Mouse (Mus musculus) liver, embryonic 14.5 days (tissue): ENCODE data around the gene Gper1. TPM values are rescaled to one million over a fixed set of nuclear protein-coding genes. Genes with fewer than 3 reads are reported as not detected.

Experiments
- ATAC-seq: fragments of 200-750 bp; cut with Nextera tagmentation; 2 replicates; pipeline ENCODE4 v1.8.0; 2017; ENCODE audit warnings: moderate number of reproducible peaks, mild to moderate bottlenecking, moderate library complexity; ENCODE audit not compliant: insufficient read depth
- DNase-seq, 3 experiments: peaks; one replicate each; pipeline ENCODE4 v3.0.0-alpha.2; 2012 to 2013; ENCODE audit warnings: low read depth in 3 of 3, low spot score in 3 of 3
- H3K27ac ChIP-seq: fragments of 300-500 bp; sonication (generic); 2 replicates; pipeline ENCODE4 v1.5.1; 2014; ENCODE audit warnings: moderate library complexity, mild to moderate bottlenecking, control low read depth, inconsistent platforms
- H3K27me3 ChIP-seq: fragments of 300-500 bp; sonication (generic); 2 replicates; pipeline ENCODE4 v1.6.1; 2014; ENCODE audit warnings: mild to moderate bottlenecking, low read length, moderate library complexity; ENCODE audit not compliant: control insufficient read depth, insufficient read depth
- H3K36me3 ChIP-seq: fragments of 300-500 bp; sonication (generic); replicated peaks from 2 replicates; pipeline ENCODE4 v1.6.1; 2014; ENCODE audit warnings: low read depth; ENCODE audit not compliant: control insufficient read depth, insufficient read depth
- H3K4me1 ChIP-seq, 2 experiments: fragments of 200-500 bp in 1 of 2; fragments of 300-500 bp in 1 of 2; sonication (generic) in 1 of 2; replicated peaks; 2 replicates each; pipeline ENCODE4 v1.6.1; 2012 to 2014; ENCODE audit warnings: antibody characterized with exemption in 1 of 2, inconsistent platforms in 1 of 2, low read length in 1 of 2; ENCODE audit not compliant: control insufficient read depth in 2 of 2, insufficient read depth in 2 of 2
- H3K4me2 ChIP-seq: fragments of 300-500 bp; sonication (generic); 2 replicates; pipeline ENCODE4 v1.6.1; 2014; ENCODE audit warnings: low read depth, mild to moderate bottlenecking, control low read depth, moderate library complexity
- H3K4me3 ChIP-seq, 2 experiments: fragments of 200-500 bp in 1 of 2; fragments of 300-500 bp in 1 of 2; sonication (generic) in 1 of 2; 2 replicates each; pipeline ENCODE4 v1.5.1; 2012 to 2014; ENCODE audit warnings: low read depth in 2 of 2, low read length in 2 of 2, mild to moderate bottlenecking in 2 of 2, control low read depth in 1 of 2, inconsistent platforms in 1 of 2, moderate library complexity in 1 of 2; ENCODE audit not compliant: insufficient read depth in 1 of 2
- H3K9ac ChIP-seq: fragments of 300-500 bp; sonication (generic); replicated peaks from 2 replicates; pipeline ENCODE4 v1.6.1; 2014; ENCODE audit warnings: mild to moderate bottlenecking, control low read depth, moderate library complexity
- H3K9me3 ChIP-seq: fragments of 300-500 bp; sonication (generic); 2 replicates; pipeline ENCODE4 v1.6.1; 2016; ENCODE audit warnings: low read length, mixed read lengths; ENCODE audit not compliant: control insufficient read depth
- CTCF ChIP-seq: IDR thresholded peaks from 2 replicates; pipeline ENCODE4 v1.5.1; 2016; ENCODE audit warnings: antibody characterized with exemption, low read depth, control low read depth
- EP300 ChIP-seq: IDR thresholded peaks from 2 replicates; pipeline ENCODE4 v1.6.1; 2016; ENCODE audit warnings: antibody characterized with exemption, low read depth
- WGBS: fragments of 180-500 bp; shearing (Covaris S2); extraction: QIAGEN DNeasy Blood & Tissue Kit; methylation state at CpG from one replicate; pipeline ENCODE4 v1.1.7; 2014; ENCODE audit not compliant: insufficient replicate concordance; 5-methylcytosine and 5-hydroxymethylcytosine counted together
- polyA plus RNA-seq, 2 experiments: library from polyadenylated mRNA; depleted of rRNA in 1 of 2; stranded (reverse) in 1 of 2; unstranded in 1 of 2; fragments of >200 nt; fragmentation: Nextera tagmentation in 1 of 2; extraction: Ambion mirVana in 1 of 2; gene quantifications; 2 replicates each; pipeline versions ENCODE4 v1.2.1 to v1.2.3; 2012 to 2014

Gene Gper1
- polyA plus RNA-seq, 2 experiments = 0.07 to 0.20 TPM

DNA sequence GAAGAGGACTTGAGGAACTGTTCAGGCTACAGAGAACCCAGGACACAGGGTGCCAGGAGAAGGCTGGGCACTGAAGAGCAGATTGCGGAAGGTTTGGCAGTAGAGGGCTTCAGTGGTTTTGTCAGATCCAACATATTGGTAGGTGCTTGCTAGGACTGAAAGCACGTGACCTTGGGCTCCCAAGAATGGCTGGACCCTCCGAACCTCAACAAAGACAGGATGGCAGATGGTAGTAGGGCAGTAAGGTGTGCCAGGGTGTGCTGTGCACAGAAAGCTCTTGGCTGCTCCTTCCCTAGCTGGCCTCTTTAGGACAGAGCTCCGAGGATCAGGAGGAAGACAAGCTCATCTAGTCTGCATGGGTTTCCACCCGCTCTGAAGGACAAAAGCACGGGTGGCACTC, 11.8 kb upstream of the Gper1 start:
- TF ChIP-seq CTCF = no peak
- TF ChIP-seq EP300 = no peak
- ATAC-seq = no peak
- no peaks in the 10 kb centered on the region for H3K36me3 ChIP-seq
- no peak overlapping the region for H3K4me3 ChIP-seq
- no peak overlapping the region for H3K9ac ChIP-seq
- H3K9me3 ChIP-seq = no peaks in the 10 kb centered on the region
- H3K4me1 ChIP-seq = no peaks in the 10 kb centered on the region; a peak in 1 of 4 replicates
- H3K27ac ChIP-seq = no peak overlapping the region
- H3K4me2 ChIP-seq = no peak overlapping the region
- 76% methylated on average over 6 of the region's 6 CpGs for whole genome bisulfite sequencing
- DNase-seq = no peak
- H3K27me3 ChIP-seq = no peaks in the 10 kb centered on the region

DNA sequence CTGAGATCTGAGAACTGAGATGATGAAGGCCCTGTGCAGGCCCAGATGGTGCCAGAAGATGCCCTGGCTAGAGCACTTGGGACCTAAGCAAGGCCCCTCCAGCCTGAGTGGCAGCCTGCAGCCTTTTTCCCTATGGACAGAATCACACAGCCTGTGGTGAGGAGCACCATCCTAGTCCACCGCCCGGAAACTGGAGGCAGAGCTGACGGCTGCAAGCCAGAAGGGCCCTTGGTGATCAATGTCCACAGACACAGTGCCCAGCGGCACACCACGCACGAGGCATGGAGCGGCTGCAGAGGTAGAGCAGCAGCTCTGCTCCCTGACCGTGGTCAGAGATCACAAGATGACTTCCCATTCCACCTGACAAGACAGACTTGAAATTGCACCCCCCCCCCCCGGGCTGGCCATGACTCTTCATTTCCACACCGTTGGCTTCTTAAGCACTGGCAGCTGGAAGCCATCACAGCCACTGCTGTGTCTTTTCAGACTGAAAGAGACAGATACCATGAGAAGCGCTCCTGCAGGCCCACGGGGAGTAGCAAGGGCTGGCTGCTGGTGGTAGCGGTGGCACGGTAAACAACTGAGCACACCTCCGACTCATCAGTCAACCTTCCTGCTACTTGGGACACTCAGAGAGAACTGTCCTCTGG, 11.2 kb upstream of the Gper1 start:
- Histone ChIP-seq H3K27me3 (no peaks in the 10 kb centered on the region), H3K36me3 (no peaks in the 10 kb centered on the region), H3K9ac (no peak overlapping the region), H3K9me3 (no peaks in the 10 kb centered on the region), H3K4me3 (no peak overlapping the region), H3K4me2 (no peak overlapping the region), H3K27ac (no peak overlapping the region), H3K4me1 (no peaks in the 10 kb centered on the region; a peak in 1 of 4 replicates)
- WGBS = 74% methylated on average over 15 of the region's 15 CpGs
- DNase-seq (no peak), ATAC-seq (no peak)
- TF ChIP-seq CTCF (no peak), EP300 (no peak)

DNA sequence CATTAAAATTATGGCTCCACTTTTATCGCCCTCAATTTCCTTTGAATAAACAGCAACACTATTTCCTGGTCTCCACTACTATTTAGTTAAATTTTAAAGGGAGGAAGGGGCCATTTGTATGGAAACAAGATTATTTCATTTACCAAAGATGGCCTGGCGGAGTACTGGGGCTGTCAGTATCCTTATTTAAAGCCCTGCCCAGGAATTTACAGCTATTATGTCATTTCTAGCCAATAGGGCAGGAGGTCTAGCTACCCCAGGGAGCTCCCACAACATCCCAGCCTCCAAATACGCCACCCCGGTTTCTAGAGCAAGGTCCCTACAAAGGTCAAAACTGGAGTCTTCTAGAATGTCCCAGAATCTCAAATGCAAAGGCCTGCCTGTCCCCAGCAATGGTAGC, 9.4 kb upstream of the Gper1 start:
- H3K4me1 ChIP-seq = no peaks in the 10 kb centered on the region; a peak in 1 of 4 replicates
- no peak overlapping the region for H3K27ac ChIP-seq
- H3K36me3 ChIP-seq = no peaks in the 10 kb centered on the region
- 75% methylated on average over 4 of the region's 4 CpGs for WGBS
- H3K4me3 ChIP-seq = no peak overlapping the region
- DNase-seq = no peak
- no peak for ATAC-seq
- H3K27me3 ChIP-seq = no peaks in the 10 kb centered on the region
- H3K9ac ChIP-seq = no peak overlapping the region
- no peak for TF ChIP-seq EP300
- H3K9me3 ChIP-seq = no peaks in the 10 kb centered on the region
- H3K4me2 ChIP-seq = no peak overlapping the region

DNA sequence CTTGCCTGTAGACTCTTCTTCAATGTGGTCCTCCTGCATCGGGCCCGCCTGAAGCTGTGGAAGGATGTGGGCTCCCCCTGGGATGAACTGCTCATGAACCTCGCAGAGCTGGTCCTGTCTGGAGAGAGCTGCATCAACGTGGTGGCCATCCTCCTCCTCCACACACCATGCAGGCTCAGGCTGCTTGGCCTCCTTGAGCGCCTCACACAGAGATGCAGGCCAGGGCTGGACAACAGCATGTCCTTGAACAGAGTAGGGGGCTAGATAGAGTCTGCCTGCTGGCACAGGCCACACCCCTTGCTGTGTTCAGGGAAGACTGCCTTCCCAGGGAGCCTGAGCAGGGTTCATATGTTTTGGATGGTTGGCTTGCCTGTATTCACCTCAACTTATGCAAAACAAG, 8.0 kb upstream of the Gper1 start:
- Histone ChIP-seq H3K4me3 (no peak overlapping the region), H3K27me3 (no peaks in the 10 kb centered on the region), H3K4me2 (no peak overlapping the region), H3K9me3 (no peaks in the 10 kb centered on the region), H3K9ac (no peak overlapping the region), H3K36me3 (no peaks in the 10 kb centered on the region), H3K4me1 (no peaks in the 10 kb centered on the region), H3K27ac (no peak overlapping the region)
- WGBS = 75% methylated on average over 5 of the region's 5 CpGs
- DNase-seq (no peak), ATAC-seq (no peak)
- no peak for TF ChIP-seq EP300
- TF ChIP-seq CTCF = no peak

DNA sequence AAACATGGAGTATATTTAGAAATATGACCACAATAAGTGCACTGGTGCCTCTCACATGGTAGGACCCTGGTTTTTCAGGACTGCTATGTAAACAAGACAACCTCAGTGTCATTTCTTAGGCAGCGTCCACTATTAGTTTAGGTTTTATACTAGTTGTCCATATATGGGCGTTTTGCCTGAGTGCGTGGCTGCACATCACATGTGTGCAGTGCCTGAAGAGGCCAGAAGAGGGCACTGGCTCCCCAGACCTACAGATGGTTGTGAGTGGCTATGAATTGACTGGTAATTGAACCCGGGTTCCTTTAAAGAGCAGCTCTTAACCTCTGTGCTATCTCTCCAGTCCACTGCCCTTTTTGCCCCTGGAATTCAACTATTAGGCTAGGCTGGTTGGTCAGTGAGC, 6.0 kb upstream of the Gper1 start:
- Histone ChIP-seq H3K4me1 (no peaks in the 10 kb centered on the region), H3K27ac (no peak overlapping the region), H3K36me3 (no peaks in the 10 kb centered on the region), H3K4me2 (no peak overlapping the region), H3K4me3 (no peak overlapping the region), H3K9me3 (no peaks in the 10 kb centered on the region), H3K9ac (no peak overlapping the region), H3K27me3 (no peaks in the 10 kb centered on the region)
- 88% methylated on average over 4 of the region's 4 CpGs for WGBS
- TF ChIP-seq EP300 (no peak), CTCF (peak; percentile 63)
- no peak for ATAC-seq
- DNase-seq = no peak
